Mouse (Mus musculus): Measurements from ENCODE around the gene Ptges2. TPM values are rescaled to one million over a fixed set of nuclear protein-coding genes. Genes with fewer than 3 reads are reported as not detected.

The Ptges2 gene
- polyA plus RNA-seq, 1 experiment from 2014 or later, result 24.9 TPM

GRCm38 (mm10) chr2:32450881-32451844 is 55.5 kb downstream of the Ptges2 start, which contains the start of gene Slc25a25:
TSS of gene Slc25a25 (minus strand) at chr2:32451445.
- Histone ChIP-seq H3K9ac (peak within 1 kb of the TSS; percentile 64), H3K36me3 (peaks cover 16% of the 10 kb centered on the region), H3K27me3 (no peaks in the 10 kb centered on the region), H3K9me3 (no peaks in the 10 kb centered on the region), H3K4me2 (peak within 1 kb of the TSS; percentile 79), H3K4me1 (peaks cover 53% of the 10 kb centered on the region), H3K27ac (peak within 1 kb of the TSS; percentile 95), H3K4me3 (peak within 1 kb of the TSS; percentile 77)
- WGBS, result under 1% methylated on average over 102 of the region's 103 CpGs
- peak; percentile 88 for ATAC-seq (ENCODE audit: insufficient number of reproducible peaks, low FRiP score, low TSS enrichment, low read depth)

- Histone ChIP-seq H3K27me3 (no peaks in the 10 kb centered on the region), H3K4me1 (peaks cover 50% of the 10 kb centered on the region), H3K4me2 (peak overlapping the region; percentile 79), H3K27ac (peak overlapping the region; percentile 95), H3K4me3 (peak overlapping the region; percentile 77), H3K36me3 (peaks cover 20% of the 10 kb centered on the region), H3K9ac (peak overlapping the region; percentile 11; the same call in 1 of the 2 replicates), H3K9me3 (no peaks in the 10 kb centered on the region)
- WGBS, result under 1% methylated on average over 25 of the region's 25 CpGs
- peak; percentile 95 for ATAC-seq (ENCODE audit: insufficient number of reproducible peaks, low FRiP score, low TSS enrichment, low read depth)
Observed at GRCm38 (mm10) chr2:32451870-32452372, 56.2 kb downstream of the Ptges2 start.

- Histone ChIP-seq H3K9me3 (no peaks in the 10 kb centered on the region), H3K4me1 (peaks cover 46% of the 10 kb centered on the region), H3K9ac (peak overlapping the region; percentile 11; the same call in 1 of the 2 replicates), H3K4me3 (peak overlapping the region; percentile 77), H3K36me3 (peaks cover 20% of the 10 kb centered on the region), H3K27ac (peak overlapping the region; percentile 66), H3K27me3 (no peaks in the 10 kb centered on the region), H3K4me2 (peak overlapping the region; percentile 44)
- 96% methylated on average over 16 of the region's 16 CpGs for WGBS
- ATAC-seq (ENCODE audit: insufficient number of reproducible peaks, low FRiP score, low TSS enrichment, low read depth), result no peak
Observed at GRCm38 (mm10) chr2:32452441-32452971, 56.8 kb downstream of the Ptges2 start.

GRCm38 (mm10) chr2:32453641-32454303 is 58.1 kb downstream of the Ptges2 start:
- Histone ChIP-seq H3K4me2 (no peak overlapping the region), H3K27me3 (no peaks in the 10 kb centered on the region), H3K4me1 (peaks cover 38% of the 10 kb centered on the region), H3K4me3 (no peak overlapping the region), H3K9me3 (no peaks in the 10 kb centered on the region), H3K9ac (no peak overlapping the region), H3K27ac (no peak overlapping the region), H3K36me3 (peaks cover 20% of the 10 kb centered on the region)
- WGBS, result 81% methylated on average over 5 of the region's 5 CpGs
- no peak for ATAC-seq (ENCODE audit: insufficient number of reproducible peaks, low FRiP score, low TSS enrichment, low read depth)

DNA sequence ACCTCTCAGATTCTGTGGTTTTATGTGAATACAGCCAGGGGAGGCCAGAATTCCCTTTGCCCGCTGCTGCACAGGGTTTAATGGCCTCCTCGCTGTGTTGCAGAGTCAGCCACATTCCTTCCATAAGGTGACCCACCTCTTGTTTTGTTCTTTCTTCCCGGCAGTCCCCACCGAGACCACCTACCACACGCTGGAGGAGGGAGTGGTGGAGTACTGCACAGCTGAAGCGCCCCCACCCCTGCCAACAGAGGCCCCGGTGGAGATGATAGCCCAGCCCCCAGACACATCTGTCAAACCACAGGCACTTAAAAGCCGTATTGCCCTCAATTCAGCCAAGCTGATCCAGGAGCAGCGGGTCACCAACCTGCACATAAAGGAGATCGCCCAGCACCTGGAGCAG is 58.9 kb downstream of the Ptges2 start:
- WGBS, result 59% methylated on average over 10 of the region's 10 CpGs

GRCm38 (mm10) chr2:32455101-32455500 is 59.4 kb downstream of the Ptges2 start:
- H3K27me3 ChIP-seq, result no peaks in the 10 kb centered on the region
- no peak overlapping the region for H3K4me3 ChIP-seq
- H3K36me3 ChIP-seq, result peaks cover 20% of the 10 kb centered on the region
- no peak for ATAC-seq (ENCODE audit: insufficient number of reproducible peaks, low FRiP score, low TSS enrichment, low read depth)
- WGBS, result 90% methylated on average over 8 of the region's 8 CpGs
- no peaks in the 10 kb centered on the region for H3K9me3 ChIP-seq
- no peak overlapping the region for H3K4me2 ChIP-seq
- no peak overlapping the region for H3K27ac ChIP-seq
- H3K9ac ChIP-seq, result no peak overlapping the region
- H3K4me1 ChIP-seq, result peaks cover 31% of the 10 kb centered on the region

More for the DNA sequence above, 58.9 kb downstream of the Ptges2 start:
- ATAC-seq (ENCODE audit: insufficient number of reproducible peaks, low FRiP score, low TSS enrichment, low read depth), result no peak
- H3K36me3 ChIP-seq, result peaks cover 20% of the 10 kb centered on the region
- H3K4me3 ChIP-seq, result no peak overlapping the region
- H3K27me3 ChIP-seq, result no peaks in the 10 kb centered on the region
- no peaks in the 10 kb centered on the region for H3K9me3 ChIP-seq
- no peak overlapping the region for H3K27ac ChIP-seq
- H3K4me1 ChIP-seq, result peaks cover 35% of the 10 kb centered on the region
- no peak overlapping the region for H3K9ac ChIP-seq
- H3K4me2 ChIP-seq, result no peak overlapping the region

Other genes starting within 250 kb of the Ptges2 start
- gene Prrc2b, start 244.8 kb upstream of the Ptges2 start, polyA plus RNA-seq (2015; fragmentation: Nextera tagmentation; extraction: Ambion mirVana), result 40.8 and 44.8 TPM in 2 replicates
- gene Pomt1, start 159.3 kb upstream of the Ptges2 start, polyA plus RNA-seq (2015; fragmentation: Nextera tagmentation; extraction: Ambion mirVana), result 23.2 and 23.9 TPM in 2 replicates
- gene Uck1, start 135.7 kb upstream of the Ptges2 start, polyA plus RNA-seq (2015; fragmentation: Nextera tagmentation; extraction: Ambion mirVana), result 62.2 and 68.1 TPM in 2 replicates
- gene Golga2, start 108.5 kb upstream of the Ptges2 start, polyA plus RNA-seq (2015; fragmentation: Nextera tagmentation; extraction: Ambion mirVana), result 36.5 and 36.6 TPM in 2 replicates
- gene Swi5, start 107.8 kb upstream of the Ptges2 start, polyA plus RNA-seq (2015; fragmentation: Nextera tagmentation; extraction: Ambion mirVana), result 370 and 413 TPM in 2 replicates
- gene Ciz1, start 43.6 kb upstream of the Ptges2 start, polyA plus RNA-seq (2015; fragmentation: Nextera tagmentation; extraction: Ambion mirVana), result 42.7 and 46.2 TPM in 2 replicates
- gene Dnm1, start 42.6 kb upstream of the Ptges2 start, polyA plus RNA-seq (2015; fragmentation: Nextera tagmentation; extraction: Ambion mirVana), result 20.5 and 26.6 TPM in 2 replicates
- 58.0 and 67.7 TPM in 2 replicates for gene 1110008P14Rik, start 14.0 kb upstream of the Ptges2 start, polyA plus RNA-seq (2015; fragmentation: Nextera tagmentation; extraction: Ambion mirVana)
- gene Lcn2, start 7.6 kb upstream of the Ptges2 start, polyA plus RNA-seq (2015; fragmentation: Nextera tagmentation; extraction: Ambion mirVana), result 3.2 and 3.9 TPM in 2 replicates
- 5.6 and 6.0 TPM in 2 replicates for gene Naif1, start 54.6 kb downstream of the Ptges2 start, polyA plus RNA-seq (2015; fragmentation: Nextera tagmentation; extraction: Ambion mirVana)
- 17.1 and 17.5 TPM in 2 replicates for gene Slc25a25, start 55.5 kb downstream of the Ptges2 start, polyA plus RNA-seq (2015; fragmentation: Nextera tagmentation; extraction: Ambion mirVana)
- gene Fam102a, start 139.4 kb downstream of the Ptges2 start, polyA plus RNA-seq (2015; fragmentation: Nextera tagmentation; extraction: Ambion mirVana), result 14.7 and 17.3 TPM in 2 replicates
- gene Dpm2, start 175.0 kb downstream of the Ptges2 start, polyA plus RNA-seq (2015; fragmentation: Nextera tagmentation; extraction: Ambion mirVana), result 114 and 117 TPM in 2 replicates
- 0.12 and 0.82 TPM in 2 replicates for gene Pip5kl1, start 178.9 kb downstream of the Ptges2 start, polyA plus RNA-seq (2015; fragmentation: Nextera tagmentation; extraction: Ambion mirVana)
- gene 9430097D07Rik, start 179.8 kb downstream of the Ptges2 start, polyA plus RNA-seq (2015; fragmentation: Nextera tagmentation; extraction: Ambion mirVana), result not detected in 2 replicates
- gene St6galnac4, start 191.2 kb downstream of the Ptges2 start, polyA plus RNA-seq (2015; fragmentation: Nextera tagmentation; extraction: Ambion mirVana), result 33.8 and 44.2 TPM in 2 replicates
- gene St6galnac6, start 203.8 kb downstream of the Ptges2 start, polyA plus RNA-seq (2015; fragmentation: Nextera tagmentation; extraction: Ambion mirVana), result 24.7 and 27.1 TPM in 2 replicates
- gene Ak1, start 225.9 kb downstream of the Ptges2 start, polyA plus RNA-seq (2015; fragmentation: Nextera tagmentation; extraction: Ambion mirVana), result 46.9 and 132 TPM in 2 replicates

All from limb, embryonic 15.5 days (tissue).